Mouse (Mus musculus): Measurements from ENCODE around the gene Atp2a1.
"Not testable (repeated sequence)": the region's sequence is repeated elsewhere in the genome, so short reads cannot be mapped to it uniquely, and the experiment has no call there.

Atp2a1 gene

DNA sequence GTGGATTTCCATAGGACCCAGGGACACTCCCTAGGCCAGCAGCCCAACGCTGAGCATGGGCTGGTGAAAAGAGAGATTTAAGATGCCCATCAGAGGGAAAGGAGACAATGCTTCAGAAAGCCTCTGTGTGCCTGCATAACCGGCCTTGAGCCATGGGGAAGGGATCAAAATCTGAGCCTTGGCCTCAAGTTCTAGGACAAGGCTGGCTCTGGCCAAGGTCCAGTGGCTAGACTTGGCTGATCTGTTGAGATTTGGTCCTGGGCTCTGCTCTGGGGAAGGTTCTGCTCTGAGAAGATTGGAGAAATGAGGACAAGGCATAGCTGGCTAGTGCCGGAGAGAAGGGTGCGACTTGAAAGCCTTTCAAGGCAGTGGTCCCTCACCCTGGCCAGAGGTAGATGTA lies 51.8 kb downstream of the Atp2a1 start:
- no peak for DNase-seq (ENCODE audit: low spot score)

DNA sequence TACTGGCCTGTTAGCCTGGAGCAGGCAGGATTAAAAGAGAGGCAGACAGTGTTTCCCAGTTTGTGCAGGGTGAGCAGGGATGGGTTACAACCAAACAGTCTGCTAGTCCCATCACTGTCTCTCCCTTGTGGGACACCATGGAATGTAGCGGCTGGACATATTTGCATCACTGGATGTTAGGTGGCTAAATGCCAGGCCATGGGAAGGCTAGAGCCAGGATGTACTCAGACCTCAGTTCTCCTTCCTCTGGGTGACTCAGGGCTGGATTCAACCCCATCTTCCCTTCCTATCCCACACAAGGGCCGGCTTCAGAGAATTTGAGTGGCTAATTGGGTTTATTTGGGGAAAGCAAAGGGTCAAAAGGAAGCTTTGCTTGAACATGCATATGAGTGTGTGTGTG lies 54.2 kb downstream of the Atp2a1 start:
- DNase-seq (ENCODE audit: low spot score) = no peak

DNA sequence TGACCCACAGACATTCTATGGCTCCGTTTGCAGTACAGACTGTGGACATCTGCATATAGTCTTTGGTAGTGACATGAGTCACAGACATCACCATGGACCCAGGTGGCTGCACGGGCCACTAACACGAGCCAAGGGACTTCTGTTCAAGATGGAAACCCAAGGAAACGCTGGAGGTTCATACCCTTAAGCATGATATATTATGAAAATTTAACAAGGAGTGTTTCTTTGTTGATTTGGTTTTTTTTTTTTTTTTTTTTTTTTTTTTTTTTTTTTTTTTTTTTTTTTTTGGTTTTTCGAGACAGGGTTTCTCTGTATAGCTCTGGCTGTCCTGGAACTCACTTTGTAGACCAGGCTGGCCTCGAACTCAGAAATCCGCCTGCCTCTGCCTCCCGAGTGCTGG lies 60.4 kb downstream of the Atp2a1 start:
- not testable (repeated sequence) for DNase-seq (ENCODE audit: low spot score)

DNA sequence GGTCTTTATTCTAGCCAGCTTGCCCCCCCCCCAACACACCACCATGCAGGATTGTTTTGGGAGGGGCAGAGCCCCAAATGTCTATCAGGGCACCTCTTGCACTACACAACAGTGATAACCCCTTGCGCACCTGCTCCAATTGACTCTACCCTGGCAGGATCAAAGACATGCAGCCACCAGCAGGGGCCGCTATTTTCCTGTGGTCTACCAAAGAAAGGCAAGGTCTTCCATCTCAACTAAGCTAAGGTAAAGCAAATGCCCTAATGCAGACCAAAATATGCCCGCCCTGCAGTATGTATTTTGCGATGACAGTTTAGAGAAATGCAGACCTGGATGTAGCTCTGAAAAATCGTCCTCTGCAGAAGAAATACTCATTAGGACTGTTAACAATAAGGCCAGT lies 63.4 kb downstream of the Atp2a1 start:
- DNase-seq (ENCODE audit: low spot score) = peak; percentile 90

DNA sequence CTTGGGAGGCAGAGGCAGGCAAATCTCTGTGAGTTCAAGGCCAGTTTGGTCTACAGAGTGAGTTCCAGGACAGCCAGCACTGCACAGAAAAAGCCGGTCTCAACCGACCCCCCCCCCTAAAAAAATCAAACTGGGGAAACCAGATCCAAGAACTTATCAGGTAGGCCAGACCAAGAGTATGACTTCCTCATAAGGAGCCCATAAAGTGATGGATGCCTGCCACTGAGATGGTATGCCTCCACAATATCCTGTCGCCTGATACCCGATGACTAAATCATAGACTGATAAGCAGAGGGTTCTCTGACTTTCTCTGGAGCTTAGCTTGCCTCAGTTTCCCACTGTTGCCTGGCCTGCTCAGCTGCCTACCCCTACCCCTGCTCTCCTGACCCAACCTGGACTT lies 65.1 kb downstream of the Atp2a1 start:
- no peak for DNase-seq (ENCODE audit: low spot score)

DNA sequence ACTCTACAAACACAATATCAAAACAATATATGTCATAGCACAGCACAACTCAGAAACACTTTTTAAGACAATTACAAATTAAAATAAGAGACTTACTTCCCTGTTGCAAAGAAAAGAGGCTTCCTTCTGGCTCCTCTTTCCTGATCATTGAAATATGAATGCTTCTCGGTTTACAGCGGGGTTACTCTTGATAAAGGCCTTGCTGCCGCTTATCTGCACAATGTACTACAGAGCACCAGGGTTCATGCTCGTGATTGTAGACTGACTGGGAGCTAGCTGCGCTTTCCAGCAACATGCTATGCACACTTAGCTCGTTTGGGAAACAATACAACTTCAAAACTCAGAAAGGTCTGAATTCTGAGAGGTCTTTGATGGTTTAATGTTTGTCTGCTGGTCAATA lies 65.7 kb downstream of the Atp2a1 start:
- no peak for DNase-seq (ENCODE audit: low spot score)

DNA sequence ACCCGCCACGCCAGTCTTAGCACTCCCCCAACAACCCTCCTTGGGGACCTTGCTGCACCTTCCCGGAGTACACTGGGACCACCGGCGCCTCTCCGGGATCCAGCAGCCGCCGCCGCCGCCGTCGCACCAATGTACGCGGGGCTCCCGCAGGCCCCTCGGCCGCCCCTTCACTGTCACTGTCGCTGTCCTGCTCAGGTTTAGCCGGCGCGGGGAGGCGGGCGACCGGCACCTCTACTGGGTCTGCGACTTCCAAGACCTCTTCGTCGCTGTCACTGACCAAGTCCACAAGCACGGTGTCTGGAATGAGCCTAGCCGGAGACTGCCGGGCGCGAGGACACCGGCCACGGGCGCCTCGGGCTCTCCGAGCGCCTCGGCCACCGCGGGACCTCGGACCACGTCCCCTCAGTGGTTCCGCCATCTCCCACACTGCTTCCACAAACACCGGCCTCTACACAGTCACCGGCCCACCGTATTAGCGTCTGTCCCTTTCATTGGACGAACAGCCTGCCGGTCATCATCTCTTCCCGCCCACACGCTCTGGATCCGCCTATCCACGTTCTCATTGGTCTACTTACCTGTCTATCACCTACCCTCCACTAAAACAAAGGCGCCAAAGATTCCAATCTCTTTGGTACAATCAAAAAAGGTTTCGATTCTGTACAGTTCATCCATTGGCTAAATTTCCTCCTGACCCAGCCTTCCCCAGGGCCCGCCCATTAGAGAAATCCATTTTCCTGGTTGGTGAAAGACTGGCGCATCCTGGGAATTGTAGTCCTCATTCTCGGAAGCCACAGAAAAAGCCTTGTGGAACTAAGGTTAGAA lies 66.4 kb downstream of the Atp2a1 start, which contains the start of gene Nfatc2ip:
Gene Nfatc2ip (minus strand): TSS at position 440 of the 822 bp plus-strand sequence.
- peak; percentile 99 for DNase-seq (ENCODE audit: low spot score)

Data from embryo, embryonic 10.5 days (tissue).